Mouse (Mus musculus) kidney, postnatal 10 days (tissue): ENCODE measurements around the gene Ptch2.

ENCODE experiments used
- DNase-seq: peaks from one replicate; pipeline ENCODE4 v3.0.0; 2021; ENCODE audit warnings: mixed read lengths

The Ptch2 gene

DNA sequence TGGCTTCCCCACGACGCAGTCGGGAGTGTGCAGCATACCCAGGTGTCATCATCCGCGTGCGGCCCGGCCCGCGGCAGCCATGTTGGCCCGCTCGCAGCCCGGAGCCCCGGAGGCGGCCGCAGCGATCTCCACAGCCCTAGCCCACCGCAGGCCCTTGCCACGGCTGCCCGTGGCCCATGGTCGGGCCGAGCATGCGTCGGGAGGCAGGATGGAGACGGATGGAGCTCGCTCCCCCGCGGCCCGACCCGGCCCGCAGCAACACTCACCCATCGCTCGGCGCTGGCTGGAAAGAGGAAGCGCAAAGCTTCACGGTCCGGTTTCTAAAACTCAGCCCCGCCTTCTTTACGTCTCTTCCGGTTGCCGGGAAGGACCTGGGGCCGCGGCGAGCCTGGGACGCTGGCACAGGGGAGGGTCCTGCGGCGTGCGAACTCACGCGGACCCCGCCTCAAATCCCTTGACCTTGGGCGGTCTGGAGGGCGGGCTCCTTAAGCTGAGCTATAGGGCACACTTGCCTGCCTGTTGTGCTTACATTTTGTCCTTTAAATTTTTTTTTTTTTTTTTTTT lies 60.0 kb downstream of the Ptch2 start, which contains the start of gene Rps8:
TSS of gene Rps8 (minus strand) at position 452 of the 564 bp plus-strand sequence.
- DNase-seq, result peak; percentile 93

DNA sequence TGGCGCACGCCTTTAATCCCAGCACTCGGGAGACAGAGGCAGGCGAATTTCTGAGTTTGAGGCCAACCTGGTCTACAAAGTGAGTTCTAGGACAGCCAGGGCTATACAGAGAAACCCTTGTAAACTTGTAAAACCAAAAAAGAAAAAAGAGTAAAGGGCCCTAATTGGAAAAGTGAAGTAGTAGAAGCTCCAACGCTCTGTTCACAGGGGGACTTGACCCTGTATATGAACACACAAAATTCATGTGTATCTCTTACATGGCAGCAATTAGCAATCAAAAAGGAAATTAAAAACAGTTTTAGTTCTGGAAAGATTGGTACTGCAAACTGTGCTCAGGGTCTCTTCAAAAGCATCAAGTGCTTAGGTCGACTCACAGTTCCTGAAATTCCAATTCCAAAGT lies 60.5 kb downstream of the Ptch2 start:
- DNase-seq, result no peak

DNA sequence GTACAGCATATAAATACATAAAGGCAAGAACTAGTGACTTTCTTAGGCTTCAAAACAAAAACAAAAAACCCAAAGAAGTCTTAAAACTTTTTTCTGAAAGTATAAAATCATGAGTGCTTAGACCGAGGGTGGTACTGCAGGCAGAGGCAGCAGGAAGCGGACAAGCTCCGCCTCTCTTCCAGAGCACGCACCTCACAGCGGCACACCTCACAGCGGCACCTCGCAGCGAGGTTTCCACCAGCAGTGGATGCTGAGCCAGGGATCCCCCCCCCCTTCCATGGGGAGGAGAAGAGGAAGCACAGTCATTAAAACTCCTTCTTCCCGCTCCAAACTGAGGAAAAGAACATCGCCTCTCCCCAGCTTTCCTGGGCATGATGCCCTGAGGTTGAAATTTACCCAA lies 63.8 kb downstream of the Ptch2 start:
- DNase-seq, result no peak

DNA sequence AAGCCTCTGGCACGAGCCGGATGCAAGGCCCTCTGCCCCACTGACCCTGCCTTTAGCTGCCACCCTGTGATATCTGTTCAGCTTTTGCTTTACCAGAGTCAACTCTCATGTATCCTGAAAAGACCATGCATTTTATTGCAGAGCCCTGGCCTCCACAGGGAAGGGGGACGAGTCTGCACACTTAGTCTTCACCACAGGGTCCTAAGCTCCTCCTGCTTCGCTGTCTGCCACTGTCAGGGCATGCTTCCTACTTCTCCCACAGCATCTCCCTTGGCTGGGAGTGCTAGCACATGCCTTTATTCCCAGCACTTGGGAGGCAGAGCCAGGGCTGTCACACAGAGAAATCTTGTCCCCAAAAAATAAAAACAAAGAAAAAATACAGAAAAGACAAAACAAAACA lies 65.3 kb downstream of the Ptch2 start:
- DNase-seq, result no peak
